Mouse (Mus musculus) testis, adult 2 months (tissue): ENCODE data around the gene Ccdc170.

ENCODE experiments used
- CTCF ChIP-seq: fragments of 200-500 bp; IDR thresholded peaks from 2 replicates; pipeline ENCODE4 v1.5.1; 2012; ENCODE audit warnings: low read depth, mild to moderate bottlenecking, inconsistent platforms, low read length, moderate library complexity; ENCODE audit not compliant: control insufficient read depth, insufficient read depth, insufficient replicate concordance
- POLR2A ChIP-seq: fragments of 200-500 bp; IDR thresholded peaks from 2 replicates; pipeline ENCODE4 v1.6.1; 2012; ENCODE audit warnings: low read depth, mild to moderate bottlenecking, inconsistent platforms, low read length, moderate library complexity; ENCODE audit not compliant: control insufficient read depth

GRCm38 (mm10) chr10:4473591-4473993 is 8.7 kb upstream of the Ccdc170 start:
- TF ChIP-seq CTCF (no peak), POLR2A (no peak)
